Mouse (Mus musculus) MEL (cell line): ENCODE results near the gene Parp11.
"Not testable (repeated sequence)": the region's sequence is repeated elsewhere in the genome, so short reads cannot be mapped to it uniquely, and the experiment has no call there.

Source experiments
- E2F4 ChIP-seq: IDR thresholded peaks from 2 replicates; pipeline ENCODE4 v1.6.1; 2011; ENCODE audit warnings: low read depth, low read length, improper control_type of control experiment, borderline replicate concordance
- MAFK ChIP-seq: IDR thresholded peaks from 2 replicates; pipeline ENCODE4 v1.6.1; 2011; ENCODE audit warnings: low read depth, mild to moderate bottlenecking, low read length, improper control_type of control experiment, borderline replicate concordance
- POLR2AphosphoS2 ChIP-seq: IDR thresholded peaks from 2 replicates; pipeline ENCODE4 v1.6.1; 2011; ENCODE audit warnings: low read length, improper control_type of control experiment
- RAD21 ChIP-seq: IDR thresholded peaks from 2 replicates; pipeline ENCODE4 v1.6.1; 2011; ENCODE audit warnings: mild to moderate bottlenecking, low read depth, low read length, improper control_type of control experiment
- TAL1 ChIP-seq: IDR thresholded peaks from 2 replicates; pipeline ENCODE4 v1.6.1; 2012; ENCODE audit warnings: mild to moderate bottlenecking, inconsistent platforms, low read length, moderate library complexity, mixed read lengths

DNA sequence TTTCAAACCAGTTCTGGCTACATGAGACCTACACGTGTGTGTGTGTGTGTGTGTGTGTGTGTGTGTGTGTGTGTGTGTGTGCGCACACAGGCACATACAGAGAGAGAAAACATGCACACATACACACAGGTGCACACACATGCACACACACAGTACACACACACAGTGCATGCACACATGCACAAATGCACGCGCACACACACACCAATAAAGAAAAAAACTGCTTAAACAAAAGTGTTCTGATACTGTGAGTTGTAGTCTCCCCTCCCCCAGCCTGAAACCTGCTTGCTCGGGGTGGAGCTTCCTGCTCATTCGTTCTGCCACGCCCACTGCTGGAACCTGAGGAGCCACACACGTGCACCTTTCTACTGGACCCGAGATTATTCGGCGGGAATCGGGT, 67.1 kb downstream of the Parp11 start:
- not testable (repeated sequence) for TF ChIP-seq E2F4, POLR2AphosphoS2, MAFK, RAD21, TAL1
